Mouse (Mus musculus) hematopoietic stem cell, adult 5-6 weeks (primary cell): Measurements from ENCODE around the gene Fryl. TPM values are rescaled to one million over a fixed set of nuclear protein-coding genes. Genes with fewer than 3 reads are reported as not detected.
A peak's percentile ranks its signal among the peaks of the same experiment; 100 is the strongest.

Source experiments
- ATAC-seq, 2 experiments: fragments of 125-278 bp in 1 of 2; replicated peaks in 1 of 2; 2 replicates each; pipeline ENCODE4 v1.8.0; 2016 to 2017; ENCODE audit warnings: inconsistent platforms in 2 of 2, mild to moderate bottlenecking in 2 of 2, moderate number of reproducible peaks in 2 of 2, low read depth in 1 of 2, moderate TSS enrichment in 1 of 2; ENCODE audit not compliant: low FRiP score in 2 of 2, poor library complexity in 2 of 2, severe bottlenecking in 2 of 2, insufficient read depth in 1 of 2, low TSS enrichment in 1 of 2
- total RNA-seq: library from RNA; stranded (forward); fragments of 172-1452, 232-1000 nt; gene quantifications from 2 replicates; pipeline ENCODE4 v1.2.3, GENCODE M21; 2017

The Fryl gene
- total RNA-seq, 1 experiment from 2014 or later = 73.9 TPM

- no peak for ATAC-seq
Measured at GRCm38 (mm10) chr5:73157009-73157408, 99.4 kb downstream of the Fryl start.

GRCm38 (mm10) chr5:73156226-73156926 is 100.0 kb downstream of the Fryl start:
- no peak for ATAC-seq

DNA sequence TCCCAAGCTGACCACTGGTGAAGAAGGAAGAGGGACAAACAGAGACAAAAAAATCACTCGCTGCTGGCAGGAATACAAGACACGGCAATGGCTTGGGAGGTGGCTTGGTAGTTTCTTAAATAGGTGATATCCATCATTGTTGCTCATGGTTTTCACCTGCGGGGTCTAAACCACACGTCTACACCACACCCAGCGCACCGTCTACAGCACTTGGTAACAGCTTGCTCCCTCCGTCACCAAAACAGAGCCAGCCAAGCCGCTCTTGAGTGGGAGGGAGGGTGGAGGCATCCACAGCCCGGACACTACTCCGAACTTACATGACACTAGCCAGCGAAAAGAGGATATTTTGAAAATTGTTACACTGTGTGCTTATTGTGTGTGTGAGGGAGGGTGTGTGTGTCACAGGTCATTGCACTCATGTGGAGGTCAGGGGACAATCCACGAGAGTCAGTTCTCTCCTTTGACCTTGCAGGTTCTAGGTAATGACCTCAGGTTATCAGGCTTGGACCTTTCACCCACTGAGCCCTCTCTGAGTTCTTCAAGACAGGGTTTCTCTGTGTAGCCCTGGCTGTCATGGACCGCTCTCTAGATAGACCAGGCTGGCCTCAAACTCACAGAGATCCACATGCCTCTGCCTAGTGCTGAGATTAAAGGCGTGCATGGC is 102.5 kb downstream of the Fryl start:
- ATAC-seq = no peak

DNA sequence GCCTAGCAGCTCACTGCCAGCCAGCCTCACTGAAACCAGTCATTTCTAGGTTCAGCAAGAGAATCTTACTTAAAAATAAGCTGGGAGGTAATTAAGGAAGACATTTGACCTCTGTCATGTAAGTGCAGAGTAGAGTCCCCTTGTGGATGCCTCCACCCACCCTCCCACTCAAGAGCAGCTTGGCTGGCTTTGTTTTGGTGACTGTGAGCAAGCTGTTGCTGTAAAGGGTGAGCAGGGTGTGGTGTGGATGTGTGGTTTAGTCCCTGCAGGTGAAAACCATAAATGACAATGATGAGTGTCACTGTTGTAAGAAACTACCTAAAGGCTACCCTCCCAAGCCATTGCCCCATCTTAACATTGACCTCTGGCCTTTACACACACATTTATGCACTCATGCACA is 104.2 kb downstream of the Fryl start:
- ATAC-seq = no peak

DNA sequence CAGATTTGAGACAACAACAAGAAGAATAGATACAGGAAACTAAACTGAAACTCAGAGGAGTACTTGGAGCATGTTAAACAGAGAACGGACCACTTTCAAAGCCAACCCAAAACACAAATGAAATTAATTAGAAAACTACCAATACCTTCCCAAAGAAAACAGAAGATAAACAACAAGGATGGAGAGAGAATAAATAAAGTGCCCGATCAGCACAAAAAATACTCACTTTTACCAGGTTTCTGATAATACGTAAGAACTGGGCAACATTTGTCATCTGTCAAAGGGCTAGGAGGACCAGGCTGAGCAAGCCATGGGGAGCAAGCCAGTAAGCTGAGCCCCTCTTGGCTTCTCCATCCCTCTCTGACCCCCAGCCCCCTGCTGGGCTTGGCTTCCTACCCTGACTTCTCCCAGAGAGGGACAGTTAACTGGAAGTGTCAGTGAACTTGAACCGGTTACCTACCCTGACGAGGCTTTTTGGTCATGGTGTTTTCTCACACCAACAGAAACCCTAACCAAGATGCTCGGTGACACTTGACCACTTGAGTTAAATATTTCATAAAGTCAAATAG is 105.5 kb downstream of the Fryl start:
- ATAC-seq = no peak

DNA sequence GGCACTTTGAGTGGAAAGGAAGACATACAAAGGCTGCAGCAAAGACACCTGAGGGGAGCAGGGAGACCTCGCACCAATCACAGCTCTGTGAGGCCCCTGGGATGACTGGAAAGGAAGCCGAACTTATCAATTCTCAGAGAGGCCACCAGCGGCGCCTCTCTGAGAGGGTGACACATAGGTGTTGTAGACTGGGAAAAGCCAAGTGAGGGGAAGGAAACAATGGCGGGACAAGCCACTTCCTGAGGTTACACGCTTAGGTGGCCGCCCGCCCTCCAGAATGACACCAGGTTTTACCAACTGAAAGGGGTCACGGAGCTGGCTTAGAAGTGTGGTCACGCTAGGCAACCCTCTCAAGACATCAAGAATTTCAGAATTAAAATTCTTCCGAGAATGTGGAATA is 111.4 kb downstream of the Fryl start:
- peak; percentile 61 to 75 for ATAC-seq

GRCm38 (mm10) chr5:73141712-73142111 is 114.7 kb downstream of the Fryl start:
- no peak for ATAC-seq

DNA sequence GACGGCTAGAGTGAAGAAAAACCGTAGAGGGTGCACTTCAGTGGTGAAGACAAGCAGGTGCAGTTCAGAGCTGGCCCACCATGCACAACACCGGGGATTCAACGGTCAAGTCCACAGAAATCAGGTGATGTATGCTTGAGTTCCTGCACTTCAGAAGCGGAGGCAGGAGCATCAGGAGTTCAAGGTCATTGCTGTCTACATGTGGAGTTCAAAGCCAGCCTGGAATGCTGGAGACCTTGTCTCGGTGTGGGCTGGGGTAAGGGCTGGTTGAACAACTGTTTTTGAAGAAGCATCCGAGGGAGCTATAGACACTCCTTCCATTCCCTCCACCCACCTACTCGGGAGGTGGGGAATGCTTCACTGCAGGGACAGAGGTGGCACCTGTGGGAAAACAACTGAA is 115.3 kb downstream of the Fryl start:
- no peak for ATAC-seq

DNA sequence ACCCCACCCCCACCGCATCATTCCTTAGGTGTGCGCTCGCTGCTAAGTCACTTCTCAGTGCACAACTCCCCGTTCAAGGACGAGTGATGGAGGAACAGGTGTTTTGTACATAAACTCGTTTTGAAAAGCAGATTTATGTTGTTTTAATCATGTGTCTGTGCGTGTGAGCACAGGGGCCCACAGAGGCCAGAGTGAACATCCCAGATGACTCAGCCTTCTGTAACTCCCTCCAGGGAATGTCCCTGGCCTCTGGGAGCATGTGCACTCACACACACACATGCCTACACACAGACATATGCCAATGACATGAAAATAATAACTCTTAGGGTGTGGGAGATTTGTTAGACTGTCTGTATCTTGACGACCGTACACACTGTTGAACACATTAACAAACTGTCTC is 118.9 kb downstream of the Fryl start:
- ATAC-seq = no peak

DNA sequence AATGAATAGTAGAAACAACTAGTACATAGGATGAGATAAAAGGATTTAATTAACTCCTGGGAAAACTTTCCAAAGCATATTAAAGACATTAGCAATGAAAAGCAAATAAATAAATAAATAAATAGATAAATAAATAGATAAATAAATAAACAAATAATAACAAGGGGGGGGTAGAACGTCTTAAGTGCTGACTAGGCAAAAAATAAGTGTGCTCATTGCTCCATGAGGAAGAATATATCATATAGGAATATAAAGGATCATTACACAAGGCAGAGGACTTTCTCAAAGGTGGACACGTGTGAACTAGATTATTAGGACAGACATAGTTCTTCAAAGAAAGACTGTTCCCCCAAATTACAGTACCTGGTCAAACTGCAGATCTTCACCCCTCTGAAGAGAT is 120.5 kb downstream of the Fryl start:
- ATAC-seq = no peak

- ATAC-seq = no peak
Measured at GRCm38 (mm10) chr5:73135131-73135530, 121.3 kb downstream of the Fryl start.

DNA sequence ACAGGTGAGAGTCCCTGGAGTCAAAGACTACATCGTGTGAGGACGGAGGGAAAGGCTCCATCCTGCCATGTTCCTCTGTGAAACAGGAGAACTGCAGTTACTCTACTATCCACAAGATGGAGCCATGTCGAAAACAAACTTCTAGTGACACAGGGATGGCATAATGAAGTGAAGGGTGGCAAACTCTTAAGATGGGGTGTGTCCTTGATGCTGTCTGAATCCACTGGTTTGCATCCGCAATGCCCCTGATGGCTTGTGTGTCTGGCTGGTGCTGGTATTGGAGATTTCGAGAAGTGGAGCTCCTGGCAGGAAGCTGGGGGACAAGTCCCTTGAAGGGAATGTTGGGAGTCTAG is 122.6 kb downstream of the Fryl start:
- ATAC-seq = peak; percentile 64 to 73

DNA sequence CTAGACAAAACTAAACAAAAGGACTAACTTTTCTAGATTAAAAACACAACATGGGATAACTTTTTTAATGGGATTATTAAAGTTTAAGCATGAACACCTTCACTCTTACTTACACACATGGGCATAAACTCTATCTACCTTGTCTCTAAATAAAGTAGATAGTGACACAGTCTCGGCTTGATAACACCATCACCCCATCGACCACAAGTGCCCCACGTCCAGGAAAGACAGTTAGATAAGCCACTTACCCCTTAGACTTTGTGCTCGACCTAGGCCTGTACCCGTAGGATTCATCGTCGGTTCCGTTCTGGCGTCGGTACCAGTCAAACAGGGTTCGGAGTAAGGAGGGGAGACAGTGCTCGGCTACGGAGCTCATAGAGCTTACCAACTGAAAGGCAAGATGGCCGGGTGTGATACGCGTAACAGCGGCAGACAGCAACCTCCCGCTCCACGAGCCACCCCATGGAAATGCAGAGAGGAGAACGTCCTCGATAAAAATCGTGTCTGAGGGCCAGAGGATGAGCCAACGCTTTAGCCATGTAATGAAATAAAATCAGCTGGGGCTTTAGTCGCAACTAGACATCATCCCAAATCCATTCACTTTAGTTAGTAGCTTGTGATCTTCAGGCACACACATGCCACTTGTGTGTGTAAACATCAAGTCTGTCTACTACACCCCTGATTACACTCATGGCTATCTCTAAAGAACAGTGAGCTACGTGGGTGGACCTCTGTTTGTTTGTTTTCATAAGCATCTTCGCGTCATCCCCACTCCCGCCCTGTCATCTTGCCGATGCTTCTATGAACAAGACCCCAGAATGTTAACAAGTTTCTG is 123.2 kb downstream of the Fryl start:
- ATAC-seq = no peak

DNA sequence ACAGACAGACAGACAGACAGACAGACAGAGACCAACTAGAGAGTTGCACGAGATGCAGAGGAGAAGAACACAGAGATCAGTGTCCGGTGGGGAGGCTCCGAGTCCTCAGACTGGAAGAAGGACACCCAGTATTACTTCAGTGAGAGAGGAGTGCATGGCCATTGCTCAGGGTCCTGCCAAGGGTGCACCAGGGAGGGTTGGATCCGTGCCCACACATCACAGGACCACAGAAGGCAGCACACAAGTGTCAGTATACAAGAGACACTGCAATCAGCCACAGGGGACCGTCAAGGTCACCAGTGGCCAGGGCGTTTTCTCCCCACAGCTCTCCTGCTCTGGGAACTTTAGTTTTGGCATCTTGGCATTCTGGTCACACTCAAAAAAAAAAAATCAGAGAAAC is 125.4 kb downstream of the Fryl start:
- ATAC-seq = no peak

GRCm38 (mm10) chr5:73129871-73130270 is 126.5 kb downstream of the Fryl start:
- no peak for ATAC-seq

GRCm38 (mm10) chr5:73119969-73120725 is 136.3 kb downstream of the Fryl start:
- ATAC-seq = no peak

- ATAC-seq = no peak
Measured at GRCm38 (mm10) chr5:73119524-73119923, 136.9 kb downstream of the Fryl start.
